Mouse (Mus musculus): Measurements from ENCODE around the gene Mical2.

- TF ChIP-seq CTCF (IDR thresholded peaks at IDR 0.05; ENCODE audit: borderline replicate concordance, insufficient read depth, low read length) (no peak), POLR2A (IDR thresholded peaks at IDR 0.05; ENCODE audit: low read depth, low read length) (no peak)
Observed at GRCm38 (mm10) chr7:112399425-112400170, 173.9 kb downstream of the Mical2 start.
